In genomic region chr10:12904140-12904528, GRCm38 (mm10) we compare ENCODE assay signal across 27 mouse cellular contexts. TPM values are rescaled to one million over a fixed set of nuclear protein-coding genes. Genes with fewer than 3 reads are reported as not detected.
DNase-seq lines count a peak whose midpoint lies in the region; ATAC-seq and TF ChIP-seq lines count a peak whose summit lies in the region.
"Had no signal": no experiment of that assay in that cellular context is flagged by ENCODE, and none has a peak within 500 bp of the region (broad histone marks: within the 10 kb centered on the region; RNA-seq: fewer than 3 reads in every experiment).

No protein-coding gene starts in this region.

- H3K4me2 ChIP-seq in forebrain, embryonic 12.5 days: no peak overlapping the region
- no peak overlapping the region for H3K4me2 ChIP-seq in forebrain, embryonic 11.5 days (ENCODE audit: low read depth, low read length, severe bottlenecking)
- no peak overlapping the region for H3K4me2 ChIP-seq in kidney, embryonic 14.5 days (replicated peaks; ENCODE audit: low read depth, low read length)
- H3K4me2 ChIP-seq in midbrain, embryonic 11.5 days: no peak overlapping the region
- H3K4me2 ChIP-seq in midbrain, postnatal 0 days (ENCODE audit: low read depth, low read length, poor library complexity, severe bottlenecking): no peak overlapping the region
- H3K4me2 ChIP-seq: embryonic facial prominence, embryonic 13.5 days; forebrain, embryonic 13.5 days; hindbrain, embryonic 12.5 days; limb, embryonic 12.5 days; midbrain, embryonic 15.5 days; neural tube, embryonic 12.5 days had no signal

- H3K36me3 ChIP-seq in forebrain, embryonic 12.5 days (replicated peaks): no peaks in the 10 kb centered on the region
- H3K36me3 ChIP-seq in forebrain, embryonic 11.5 days (ENCODE audit: control insufficient read depth, insufficient read depth, low read length): no peaks in the 10 kb centered on the region
- no peaks in the 10 kb centered on the region for H3K36me3 ChIP-seq in kidney, embryonic 14.5 days (ENCODE audit: control insufficient read depth, insufficient read depth, low read length)
- no peaks in the 10 kb centered on the region for H3K36me3 ChIP-seq in midbrain, embryonic 11.5 days (ENCODE audit: control insufficient read depth, insufficient read depth, low read length)
- H3K36me3 ChIP-seq in midbrain, postnatal 0 days (ENCODE audit: insufficient read depth, low read length): no peaks in the 10 kb centered on the region
- H3K36me3 ChIP-seq: embryonic facial prominence, embryonic 13.5 days; hindbrain, embryonic 12.5 days; limb, embryonic 12.5 days; midbrain, embryonic 15.5 days; neural tube, embryonic 12.5 days had no signal

- no peak for DNase-seq in forebrain, embryonic 11.5 days (ENCODE audit: low spot score)
- DNase-seq in kidney, postnatal 14 days: no peak
- DNase-seq in midbrain, embryonic 11.5 days (ENCODE audit: low spot score, missing footprints): no peak
- no peak for DNase-seq in midbrain, postnatal 0 days (ENCODE audit: low spot score)
- no peak for DNase-seq in layer of hippocampus, postnatal 25 days (ENCODE audit: extremely low spot score in 1 of 2, low spot score in 1 of 2)
- DNase-seq: adrenal gland, postnatal 14 days; cerebellum, adult 11 months; cerebellum, adult 9-10 months; cerebellum, postnatal 36 days; gastrocnemius, postnatal 14 days; heart, postnatal 14 days; kidney, postnatal 10 days; lung, postnatal 36 days; right cerebral cortex, adult 18-20 months; spleen, adult 18-20 months; thymus, postnatal 4 days had no signal

- H3K9ac ChIP-seq in forebrain, embryonic 12.5 days: no peak overlapping the region
- H3K9ac ChIP-seq in forebrain, embryonic 11.5 days (ENCODE audit: low read length): no peak overlapping the region
- H3K9ac ChIP-seq in kidney, embryonic 14.5 days (ENCODE audit: low read depth, low read length): no peak overlapping the region
- no peak overlapping the region for H3K9ac ChIP-seq in midbrain, embryonic 11.5 days (ENCODE audit: low read length)
- no peak overlapping the region for H3K9ac ChIP-seq in midbrain, postnatal 0 days (replicated peaks; ENCODE audit: low read length, poor library complexity, severe bottlenecking)
- H3K9ac ChIP-seq: embryonic facial prominence, embryonic 13.5 days; forebrain, embryonic 13.5 days; limb, embryonic 12.5 days; midbrain, embryonic 15.5 days; neural tube, embryonic 12.5 days had no signal

- WGBS in forebrain, embryonic 12.5 days: 74% methylated on average over 5 of the region's 5 CpGs
- 80% methylated on average over 5 of the region's 5 CpGs for WGBS in forebrain, embryonic 11.5 days
- 63% methylated on average over 5 of the region's 5 CpGs for WGBS in kidney, embryonic 14.5 days
- WGBS in midbrain, embryonic 11.5 days: 76% methylated on average over 5 of the region's 5 CpGs
- WGBS in midbrain, postnatal 0 days: 82% methylated on average over 5 of the region's 5 CpGs

- 0 out of 2 replicates have a peak, but pooled peaks have one; percentile 55 for ATAC-seq in forebrain, embryonic 12.5 days (ENCODE audit: low FRiP score)
- ATAC-seq in forebrain, embryonic 11.5 days (replicated peaks; ENCODE audit: low FRiP score): no peak
- ATAC-seq in kidney, embryonic 14.5 days (ENCODE audit: low FRiP score, low TSS enrichment): peak; percentile 65; the same call in 1 of the 2 replicates
- peak; percentile 16; the same call in 1 of the 2 replicates for ATAC-seq in midbrain, embryonic 11.5 days (ENCODE audit: low FRiP score)
- ATAC-seq in midbrain, postnatal 0 days (ENCODE audit: low FRiP score): no peak
- ATAC-seq: forebrain, embryonic 13.5 days; intestine, embryonic 16.5 days; midbrain, embryonic 15.5 days had no signal

- no peak for TF ChIP-seq CTCF in midbrain, postnatal 0 days (IDR thresholded peaks at IDR 0.05)

- H3K4me3 ChIP-seq in forebrain, embryonic 12.5 days (replicated peaks): no peak overlapping the region
- H3K4me3 ChIP-seq in forebrain, embryonic 11.5 days (ENCODE audit: low read depth, low read length): no peak overlapping the region
- H3K4me3 ChIP-seq in kidney, embryonic 14.5 days (ENCODE audit: low read length): no peak overlapping the region
- no peak overlapping the region for H3K4me3 ChIP-seq in midbrain, embryonic 11.5 days (ENCODE audit: low read depth, low read length)
- no peak overlapping the region for H3K4me3 ChIP-seq in midbrain, postnatal 0 days (ENCODE audit: low read depth, low read length)
- H3K4me3 ChIP-seq: embryonic facial prominence, embryonic 13.5 days; forebrain, embryonic 13.5 days; hindbrain, embryonic 12.5 days; left cerebral cortex, adult 2 months; limb, embryonic 12.5 days; megakaryocyte, embryonic 14.5 days; midbrain, embryonic 15.5 days; neural tube, embryonic 12.5 days had no signal

- no peaks in the 10 kb centered on the region for H3K27me3 ChIP-seq in forebrain, embryonic 12.5 days
- no peaks in the 10 kb centered on the region for H3K27me3 ChIP-seq in forebrain, embryonic 11.5 days (ENCODE audit: control insufficient read depth, insufficient read depth, low read length)
- no peaks in the 10 kb centered on the region for H3K27me3 ChIP-seq in kidney, embryonic 14.5 days (ENCODE audit: control insufficient read depth, insufficient read depth, low read length)
- H3K27me3 ChIP-seq in midbrain, embryonic 11.5 days (ENCODE audit: control insufficient read depth, insufficient read depth, low read length): no peaks in the 10 kb centered on the region
- H3K27me3 ChIP-seq in midbrain, postnatal 0 days (ENCODE audit: insufficient read depth, low read length): no peaks in the 10 kb centered on the region
- H3K27me3 ChIP-seq: embryonic facial prominence, embryonic 13.5 days; forebrain, embryonic 13.5 days; hindbrain, embryonic 12.5 days; limb, embryonic 12.5 days; megakaryocyte, embryonic 14.5 days; midbrain, embryonic 15.5 days; neural tube, embryonic 12.5 days had no signal

- H3K27ac ChIP-seq in forebrain, embryonic 12.5 days: no peak overlapping the region
- no peak overlapping the region for H3K27ac ChIP-seq in forebrain, embryonic 11.5 days (ENCODE audit: low read depth, low read length)
- H3K27ac ChIP-seq in kidney, embryonic 14.5 days (ENCODE audit: low read depth, low read length): no peak overlapping the region
- H3K27ac ChIP-seq in midbrain, embryonic 11.5 days (ENCODE audit: low read depth, low read length): no peak overlapping the region
- no peak overlapping the region for H3K27ac ChIP-seq in midbrain, postnatal 0 days (ENCODE audit: low read depth, low read length)
- H3K27ac ChIP-seq: embryonic facial prominence, embryonic 13.5 days; forebrain, embryonic 13.5 days; hindbrain, embryonic 12.5 days; left cerebral cortex, adult 2 months; limb, embryonic 12.5 days; midbrain, embryonic 15.5 days; neural tube, embryonic 12.5 days had no signal

- no peaks in the 10 kb centered on the region for H3K4me1 ChIP-seq in forebrain, embryonic 12.5 days
- no peaks in the 10 kb centered on the region for H3K4me1 ChIP-seq in forebrain, embryonic 11.5 days (replicated peaks; ENCODE audit: control insufficient read depth, insufficient read depth, low read length)
- H3K4me1 ChIP-seq in kidney, embryonic 14.5 days (ENCODE audit: control insufficient read depth, insufficient read depth, low read length): no peaks in the 10 kb centered on the region
- no peaks in the 10 kb centered on the region for H3K4me1 ChIP-seq in midbrain, embryonic 11.5 days (ENCODE audit: control insufficient read depth, insufficient read depth, low read length)
- no peaks in the 10 kb centered on the region for H3K4me1 ChIP-seq in midbrain, postnatal 0 days (ENCODE audit: insufficient read depth, low read length)
- H3K4me1 ChIP-seq: embryonic facial prominence, embryonic 13.5 days; forebrain, embryonic 13.5 days; hindbrain, embryonic 12.5 days; limb, embryonic 12.5 days; midbrain, embryonic 15.5 days; neural tube, embryonic 12.5 days had no signal

- no peaks in the 10 kb centered on the region for H3K9me3 ChIP-seq in forebrain, embryonic 12.5 days
- no peaks in the 10 kb centered on the region for H3K9me3 ChIP-seq in forebrain, embryonic 11.5 days (ENCODE audit: control insufficient read depth, low read length)
- H3K9me3 ChIP-seq in kidney, embryonic 14.5 days (ENCODE audit: control insufficient read depth, low read length): no peaks in the 10 kb centered on the region
- H3K9me3 ChIP-seq in midbrain, embryonic 11.5 days (ENCODE audit: control insufficient read depth, low read length): no peaks in the 10 kb centered on the region
- H3K9me3 ChIP-seq in midbrain, postnatal 0 days (ENCODE audit: low read length): no peaks in the 10 kb centered on the region
- H3K9me3 ChIP-seq: embryonic facial prominence, embryonic 13.5 days; forebrain, embryonic 13.5 days; hindbrain, embryonic 12.5 days; limb, embryonic 12.5 days; midbrain, embryonic 15.5 days; neural tube, embryonic 12.5 days had no signal

RNA-seq across cellular contexts. Expression of gene Utrn, which starts 35.0 kb away (rescaled TPM):
- 30.2 and 34.3 TPM in 2 replicates for polyA plus RNA-seq in forebrain, embryonic 12.5 days (2016; fragmentation: Nextera tagmentation; extraction: Ambion mirVana)
- 44.3 and 49.7 TPM in 2 replicates for polyA plus RNA-seq in forebrain, embryonic 11.5 days (2014; fragmentation: Nextera tagmentation; extraction: Ambion mirVana)
- 46.2 and 91.4 TPM in 2 replicates for polyA plus RNA-seq in kidney, embryonic 14.5 days (2014; fragmentation: Nextera tagmentation; extraction: Ambion mirVana)
- 29.1 and 31.4 TPM in 2 replicates for polyA plus RNA-seq in midbrain, embryonic 11.5 days (2014; fragmentation: Nextera tagmentation; extraction: Ambion mirVana)
- 20.6 and 29.2 TPM in 2 replicates for total RNA-seq in midbrain, postnatal 0 days (2014; rRNA removed)
- polyA plus RNA-seq in midbrain, postnatal 0 days (2015; fragmentation: Nextera tagmentation; extraction: Ambion mirVana): 13.9 and 15.4 TPM in 2 replicates
- 10 to 100 TPM; 38.3 to 42.6 TPM for total RNA-seq in layer of hippocampus, postnatal 25 days (2021)

RNA-seq across cellular contexts. Expression of gene Stx11, which starts 60.0 kb away (rescaled TPM):
- 1.5 and 2.0 TPM in 2 replicates for polyA plus RNA-seq in forebrain, embryonic 12.5 days (2016; fragmentation: Nextera tagmentation; extraction: Ambion mirVana)
- polyA plus RNA-seq in forebrain, embryonic 11.5 days (2014; fragmentation: Nextera tagmentation; extraction: Ambion mirVana): 1.9 and 2.1 TPM in 2 replicates
- 0.80 and 1.2 TPM in 2 replicates for polyA plus RNA-seq in kidney, embryonic 14.5 days (2014; fragmentation: Nextera tagmentation; extraction: Ambion mirVana)
- polyA plus RNA-seq in midbrain, embryonic 11.5 days (2014; fragmentation: Nextera tagmentation; extraction: Ambion mirVana): 2.0 and 2.2 TPM in 2 replicates
- 1.8 and 7.8 TPM in 2 replicates for total RNA-seq in midbrain, postnatal 0 days (2014; rRNA removed)
- polyA plus RNA-seq in midbrain, postnatal 0 days (2015; fragmentation: Nextera tagmentation; extraction: Ambion mirVana): 0.92 and 1.1 TPM in 2 replicates
- under 1 TPM in 1 of 2 experiments, not detected in 1; 0.22 TPM for total RNA-seq in layer of hippocampus, postnatal 25 days (2021)

Comparison
In these comparisons a context has a peak if more than half of its experiments do, and no peak if none do; other contexts are left out.
1. ATAC-seq: peak in forebrain, embryonic 12.5 days (single experiment), kidney, embryonic 14.5 days (single experiment) and midbrain, embryonic 11.5 days (single experiment); none in forebrain, embryonic 11.5 days (single experiment) and midbrain, postnatal 0 days (single experiment).